Mouse (Mus musculus): ENCODE results near the gene Eml3.

Gene Eml3

DNA sequence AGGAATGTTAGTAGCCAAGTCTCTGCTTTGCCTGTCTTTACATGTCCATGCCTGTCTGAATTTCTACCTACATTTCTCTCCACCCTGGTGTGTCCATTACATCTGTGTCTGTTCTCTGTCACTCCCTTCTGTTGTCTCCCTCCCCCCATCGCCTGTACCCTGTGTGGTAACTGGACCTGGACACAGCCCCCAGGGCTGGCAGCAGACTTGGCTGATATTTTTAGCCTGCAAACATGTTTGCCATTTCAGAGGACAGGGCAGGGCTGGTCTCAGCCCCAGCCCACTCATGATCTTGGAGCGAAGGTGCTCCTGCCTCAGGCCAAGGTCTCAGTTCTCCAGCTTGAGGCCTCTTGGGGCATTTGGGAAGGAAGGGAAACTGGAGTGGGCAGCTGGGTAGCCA lies 58.5 kb downstream of the Eml3 start:
- no peak for DNase-seq (ENCODE audit: low spot score in 2 of 2)

DNA sequence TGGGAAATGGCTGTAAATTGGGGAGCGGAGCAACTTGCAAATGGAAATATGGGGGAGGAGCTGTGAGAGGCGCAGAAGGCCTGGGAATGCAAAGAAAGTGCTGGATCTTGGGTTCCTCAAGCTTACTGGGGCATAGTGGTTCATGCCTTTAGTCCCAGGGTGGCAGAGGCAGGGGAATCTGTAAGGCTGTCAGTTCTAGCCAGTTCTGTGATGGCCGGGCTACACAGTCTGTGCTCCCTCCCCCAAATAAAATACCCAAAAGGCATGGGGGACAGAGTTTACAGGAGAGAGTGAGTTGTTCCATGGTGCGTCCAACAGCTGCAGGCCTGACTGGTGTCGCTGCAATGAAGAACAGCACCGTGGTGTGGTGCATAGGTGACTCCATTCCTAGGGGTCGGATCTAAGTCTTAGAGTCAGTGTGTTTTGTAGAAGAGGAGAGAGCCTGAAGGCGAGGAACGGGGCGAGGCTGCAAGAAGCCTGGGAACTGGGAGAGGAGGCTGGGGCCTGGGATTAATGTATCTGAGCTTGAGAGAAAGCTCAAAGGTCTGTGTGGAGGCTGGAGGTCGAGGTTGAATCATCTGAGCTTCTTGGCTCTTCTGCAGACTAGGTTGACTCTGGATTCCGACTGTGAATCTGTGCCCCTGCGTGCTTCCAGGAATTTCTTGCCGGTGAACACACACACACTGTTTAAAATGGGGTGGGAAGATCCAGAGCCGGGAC lies 59.2 kb downstream of the Eml3 start:
- DNase-seq (ENCODE audit: low spot score in 2 of 2): no peak

DNA sequence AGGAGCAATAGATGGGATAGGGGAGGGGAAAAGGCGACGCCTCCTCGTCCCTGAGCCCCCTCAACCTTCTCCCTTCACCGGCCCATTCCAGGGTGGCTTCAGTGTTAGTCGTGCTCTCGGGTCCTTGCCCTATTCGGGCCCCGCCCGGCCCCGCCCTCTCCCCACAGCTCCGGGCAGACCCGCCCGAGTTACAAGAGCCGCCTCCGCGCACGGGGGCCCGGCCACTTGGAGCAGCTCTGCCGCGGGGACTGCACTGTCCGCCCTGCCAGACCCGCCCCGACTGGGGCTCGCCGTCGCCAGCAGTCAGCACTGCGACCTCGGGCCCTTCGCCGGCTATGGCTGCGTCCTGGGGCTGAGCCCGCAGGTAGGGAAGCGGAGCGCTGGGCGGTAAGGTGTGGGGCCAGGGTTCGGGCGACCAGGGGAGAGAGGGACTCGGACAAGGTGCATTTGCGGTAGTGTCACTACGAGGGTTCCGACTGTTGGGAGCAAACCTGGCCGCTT lies 59.8 kb downstream of the Eml3 start, which contains the start of gene Ahnak:
Gene Ahnak, plus strand, starts transcription at position 219 of the 501 bp plus-strand sequence.
- no peak for DNase-seq (ENCODE audit: low spot score in 2 of 2)

DNA sequence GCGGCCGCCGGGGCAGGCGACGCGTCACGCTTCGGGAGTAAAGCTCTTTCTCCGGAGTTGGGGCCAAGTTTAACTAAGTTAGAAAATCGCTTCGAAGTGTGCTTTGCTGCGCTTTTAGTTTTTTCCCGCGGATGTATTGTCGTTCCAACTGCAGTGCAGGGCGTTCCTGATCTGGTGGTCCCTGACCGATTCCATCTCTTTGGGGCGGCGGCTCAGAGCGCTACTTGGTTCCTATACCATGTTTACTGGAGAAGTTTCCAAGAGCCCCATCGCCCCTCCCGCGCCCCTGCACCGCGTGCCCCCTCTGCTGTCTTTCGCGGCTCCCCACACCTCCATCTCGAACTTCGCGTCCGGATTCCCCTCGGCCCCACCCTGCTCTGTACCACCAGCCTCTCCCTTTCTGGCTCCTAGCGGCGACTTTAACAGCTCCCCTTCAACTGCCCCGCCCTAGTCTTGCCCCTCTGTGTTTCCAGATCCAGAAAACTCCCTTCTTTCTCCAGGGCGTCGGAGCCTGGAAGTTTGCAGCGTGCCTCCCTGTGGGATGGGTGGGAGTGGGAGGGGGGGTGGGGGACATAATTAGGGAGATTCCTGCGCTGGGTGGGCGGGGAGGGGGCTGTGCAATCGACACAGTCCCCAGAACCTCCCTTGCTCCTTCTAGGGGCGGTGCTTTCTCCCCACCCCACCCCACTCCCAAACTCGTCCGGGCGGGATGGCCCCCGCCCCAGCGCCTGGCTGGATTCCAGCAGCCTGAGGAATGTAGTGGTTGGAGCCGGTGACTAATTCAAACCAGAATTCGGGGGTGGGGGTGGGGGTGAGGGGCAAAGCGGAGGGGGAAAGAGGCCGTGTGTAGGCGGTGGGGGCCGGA lies 60.4 kb downstream of the Eml3 start:
- DNase-seq (ENCODE audit: low spot score in 2 of 2): no peak

DNA sequence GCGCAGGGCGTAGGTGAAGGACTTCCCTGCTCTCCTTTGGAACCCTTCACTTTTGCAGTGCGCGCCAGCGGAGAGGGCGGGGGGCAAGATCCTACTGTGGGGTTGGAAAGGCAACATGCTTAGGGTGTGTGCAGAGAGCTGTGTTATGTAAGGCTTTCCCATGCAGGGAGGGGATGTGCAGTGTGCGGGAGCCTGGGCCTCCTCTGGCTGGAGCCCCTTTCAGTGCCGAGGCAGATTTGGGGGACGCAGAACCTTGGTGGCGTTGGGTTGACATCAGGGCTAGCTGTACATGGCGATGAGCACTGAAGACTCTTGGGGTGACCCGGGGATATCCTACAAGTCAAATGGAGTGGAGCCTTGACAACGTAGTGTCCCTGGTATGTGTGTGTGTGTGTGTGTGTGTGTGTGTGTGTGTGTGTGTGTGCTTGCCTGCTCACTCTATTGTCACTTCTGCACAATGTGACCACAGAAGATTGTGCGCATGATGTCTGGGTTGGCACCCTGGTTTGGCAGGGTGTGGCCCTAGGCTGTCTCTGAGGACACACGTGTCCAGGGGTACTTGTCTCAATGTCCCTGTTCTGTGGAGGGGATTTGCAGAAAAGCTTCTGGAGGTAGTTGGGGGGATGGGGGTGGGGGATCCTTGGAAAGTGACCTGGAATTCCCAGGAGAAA lies 61.2 kb downstream of the Eml3 start:
- no peak for DNase-seq (ENCODE audit: low spot score in 2 of 2)
